Mouse (Mus musculus) lung, adult 2 months (tissue): Measurements from ENCODE around the gene D330020A13Rik. TPM values are rescaled to one million over a fixed set of nuclear protein-coding genes. Genes with fewer than 3 reads are reported as not detected.

Source experiments
- DNase-seq: peaks from one replicate; pipeline ENCODE4 v3.0.0; 2022
- H3K4me1 ChIP-seq: fragments of 200-500 bp; 2 replicates; pipeline ENCODE4 v1.6.1; 2011; ENCODE audit warnings: low read length; ENCODE audit not compliant: control insufficient read depth, insufficient read depth
- H3K4me3 ChIP-seq: fragments of 200-500 bp; replicated peaks from 2 replicates; pipeline ENCODE3; 2011; ENCODE audit warnings: low read depth, mild to moderate bottlenecking, control low read depth, low read length; ENCODE audit errors: extremely low read depth
- CTCF ChIP-seq: fragments of 200-500 bp; IDR thresholded peaks from 2 replicates; pipeline ENCODE4 v1.5.1; 2011; ENCODE audit warnings: mild to moderate bottlenecking, low read length, control low read depth; ENCODE audit not compliant: insufficient read depth
- POLR2A ChIP-seq: fragments of 200-500 bp; IDR thresholded peaks from 2 replicates; pipeline ENCODE4 v1.6.1; 2011; ENCODE audit warnings: low read depth, mild to moderate bottlenecking, control low read depth, low read length, borderline replicate concordance; ENCODE audit errors: extremely low read depth
- WGBS: fragments of 180-500 bp; shearing (Covaris S2); methylation state at CpG from one replicate; pipeline ENCODE4 v1.1.7; 2018; 5-methylcytosine and 5-hydroxymethylcytosine counted together
- polyA plus RNA-seq: library from polyadenylated mRNA; depleted of rRNA; stranded (reverse); fragments of >200 nt; gene quantifications from 2 replicates; pipeline ENCODE4 v1.2.3, GENCODE M21; 2012; rRNA removed

D330020A13Rik gene
- not detected in 2 replicates for polyA plus RNA-seq

GRCm38 (mm10) chr6:120294056-120294784, at the start of gene D330020A13Rik, which contains the start of gene B4galnt3:
TSS of gene D330020A13Rik (plus strand) at chr6:120294364.
TSS of gene B4galnt3 (minus strand) at chr6:120294559.
- WGBS, result under 1% methylated on average over 76 of the region's 79 CpGs
- DNase-seq, result peak; percentile 15
- TF ChIP-seq CTCF (no peak), POLR2A (no peak)
- peaks cover 7% of the 10 kb centered on the region; the same call in 1 of the 2 replicates for H3K4me1 ChIP-seq
- H3K4me3 ChIP-seq, result peak within 1 kb of the TSS; percentile 65

GRCm38 (mm10) chr6:120246676-120247075, 47.5 kb upstream of the D330020A13Rik start:
- Histone ChIP-seq H3K4me3 (no peak overlapping the region), H3K4me1 (no peaks in the 10 kb centered on the region)
- TF ChIP-seq POLR2A, result no peak
- TF ChIP-seq CTCF, result no peak
- 76% methylated on average over 5 of the region's 5 CpGs for WGBS
- no peak for DNase-seq

GRCm38 (mm10) chr6:120249831-120250230, 44.3 kb upstream of the D330020A13Rik start:
- no peak for DNase-seq
- no peaks in the 10 kb centered on the region for H3K4me1 ChIP-seq
- 67% methylated on average over 5 of the region's 5 CpGs for WGBS
- no peak overlapping the region for H3K4me3 ChIP-seq
- no peak for TF ChIP-seq POLR2A
- no peak for TF ChIP-seq CTCF

- WGBS, result 82% methylated on average over 7 of the region's 7 CpGs
- Histone ChIP-seq H3K4me3 (no peak overlapping the region), H3K4me1 (no peaks in the 10 kb centered on the region)
- no peak for DNase-seq
- TF ChIP-seq CTCF (no peak), POLR2A (no peak)
Measured at GRCm38 (mm10) chr6:120251010-120251409, 43.2 kb upstream of the D330020A13Rik start.

GRCm38 (mm10) chr6:120252741-120253140, 41.4 kb upstream of the D330020A13Rik start:
- 81% methylated on average over 2 of the region's 2 CpGs for WGBS
- DNase-seq, result no peak
- TF ChIP-seq POLR2A, result no peak
- no peak for TF ChIP-seq CTCF
- H3K4me3 ChIP-seq, result no peak overlapping the region
- no peaks in the 10 kb centered on the region for H3K4me1 ChIP-seq

- no peak for DNase-seq
- 48% methylated on average over 4 of the region's 4 CpGs for WGBS
- Histone ChIP-seq H3K4me1 (no peaks in the 10 kb centered on the region), H3K4me3 (no peak overlapping the region)
- TF ChIP-seq CTCF (no peak), POLR2A (no peak)
Measured at GRCm38 (mm10) chr6:120254640-120255039, 39.5 kb upstream of the D330020A13Rik start.

- no peak for DNase-seq
- Histone ChIP-seq H3K4me3 (no peak overlapping the region), H3K4me1 (no peaks in the 10 kb centered on the region)
- 47% methylated on average over 4 of the region's 4 CpGs for WGBS
- TF ChIP-seq CTCF, result no peak
- TF ChIP-seq POLR2A, result no peak
Measured at GRCm38 (mm10) chr6:120255144-120255543, 39.0 kb upstream of the D330020A13Rik start.

GRCm38 (mm10) chr6:120255701-120256100, 38.5 kb upstream of the D330020A13Rik start:
- Histone ChIP-seq H3K4me3 (no peak overlapping the region), H3K4me1 (no peaks in the 10 kb centered on the region)
- TF ChIP-seq CTCF (no peak), POLR2A (no peak)
- WGBS, result 70% methylated on average over 12 of the region's 12 CpGs
- no peak for DNase-seq

GRCm38 (mm10) chr6:120256431-120256935, 37.7 kb upstream of the D330020A13Rik start:
- 64% methylated on average over 5 of the region's 5 CpGs for WGBS
- Histone ChIP-seq H3K4me1 (no peaks in the 10 kb centered on the region), H3K4me3 (no peak overlapping the region)
- TF ChIP-seq CTCF (no peak), POLR2A (no peak)
- no peak for DNase-seq

- no peak overlapping the region for H3K4me3 ChIP-seq
- TF ChIP-seq CTCF (no peak), POLR2A (no peak)
- H3K4me1 ChIP-seq, result no peaks in the 10 kb centered on the region
- DNase-seq, result no peak
- 45% methylated on average over 9 of the region's 9 CpGs for WGBS
Measured at GRCm38 (mm10) chr6:120259481-120259880, 34.7 kb upstream of the D330020A13Rik start.
